Mouse (Mus musculus) thymus, adult 2 months (tissue): Measurements from ENCODE around the gene Fry.

Experiments
- CTCF ChIP-seq: fragments of 200-500 bp; IDR thresholded peaks from 2 replicates; pipeline ENCODE4 v1.5.1; 2012; ENCODE audit warnings: mild to moderate bottlenecking, control low read depth, low read length, moderate library complexity, borderline replicate concordance; ENCODE audit not compliant: control insufficient read depth, poor library complexity, insufficient read depth; ENCODE audit errors: extremely low read depth
- POLR2A ChIP-seq: fragments of 200-500 bp; IDR thresholded peaks from 2 replicates; pipeline ENCODE4 v1.6.1; 2012; ENCODE audit warnings: mild to moderate bottlenecking, low read length, control low read depth, moderate library complexity; ENCODE audit not compliant: control insufficient read depth, poor library complexity, insufficient read depth; ENCODE audit errors: extremely low read depth

GRCm38 (mm10) chr5:150295096-150295495 lies 176.7 kb downstream of the Fry start:
- TF ChIP-seq POLR2A: no peak
- TF ChIP-seq CTCF: no peak
